Mouse (Mus musculus): ENCODE measurements around the gene Manba. TPM values are rescaled to one million over a fixed set of nuclear protein-coding genes. Genes with fewer than 3 reads are reported as not detected.
"Not testable (repeated sequence)": the region's sequence is repeated elsewhere in the genome, so short reads cannot be mapped to it uniquely, and the experiment has no call there.

Manba gene
- polyA plus RNA-seq, 2 experiments, result 4.2 to 6.5 TPM

- DNase-seq (ENCODE audit: low spot score), result no peak
- H3K4me3 ChIP-seq (replicated peaks; ENCODE audit: low read length), result peak overlapping the region; percentile 50
- no peak for TF ChIP-seq POLR2A (IDR thresholded peaks at IDR 0.05; ENCODE audit: borderline replicate concordance, extremely low read depth, insufficient read depth, insufficient read length)
- H3K27ac ChIP-seq (replicated peaks; ENCODE audit: low read depth, low read length), result no peak overlapping the region
- H3K9ac ChIP-seq (ENCODE audit: low read depth, low read length, severe bottlenecking), result peak overlapping the region; percentile 58
- no peaks in the 10 kb centered on the region for H3K36me3 ChIP-seq (ENCODE audit: control insufficient read depth, insufficient read depth, low read length)
- ATAC-seq (ENCODE audit: low FRiP score, low read depth), result no peak
- H3K4me2 ChIP-seq (replicated peaks; ENCODE audit: low read depth, low read length, severe bottlenecking), result peak overlapping the region; percentile 96
- H3K27me3 ChIP-seq (ENCODE audit: control insufficient read depth, insufficient read depth, low read length), result no peaks in the 10 kb centered on the region
- 15% methylated on average over 9 of the region's 9 CpGs for WGBS
- no peaks in the 10 kb centered on the region for H3K9me3 ChIP-seq (ENCODE audit: control insufficient read depth, low read length)
- no peaks in the 10 kb centered on the region for H3K4me1 ChIP-seq (ENCODE audit: control insufficient read depth, insufficient read depth, low read length)
Observed at GRCm38 (mm10) chr3:135485900-135486241, 460 bp downstream of the Manba start.

GRCm38 (mm10) chr3:135486351-135486750, 940 bp downstream of the Manba start:
- Histone ChIP-seq H3K27me3 (ENCODE audit: control insufficient read depth, insufficient read depth, low read length) (no peaks in the 10 kb centered on the region), H3K36me3 (ENCODE audit: control insufficient read depth, insufficient read depth, low read length) (no peaks in the 10 kb centered on the region), H3K4me3 (replicated peaks; ENCODE audit: low read length) (no peak overlapping the region; the same call in 1 of the 2 replicates), H3K4me2 (replicated peaks; ENCODE audit: low read depth, low read length, severe bottlenecking) (peak overlapping the region; percentile 96), H3K27ac (replicated peaks; ENCODE audit: low read depth, low read length) (no peak overlapping the region), H3K4me1 (ENCODE audit: control insufficient read depth, insufficient read depth, low read length) (no peaks in the 10 kb centered on the region), H3K9me3 (ENCODE audit: control insufficient read depth, low read length) (no peaks in the 10 kb centered on the region), H3K9ac (ENCODE audit: low read depth, low read length, severe bottlenecking) (no peak overlapping the region)
- no peak for DNase-seq (ENCODE audit: low spot score)
- no peak for TF ChIP-seq POLR2A (IDR thresholded peaks at IDR 0.05; ENCODE audit: borderline replicate concordance, extremely low read depth, insufficient read depth, insufficient read length)
- ATAC-seq (ENCODE audit: low FRiP score, low read depth), result no peak
- 75% methylated on average over 5 of the region's 5 CpGs for WGBS

DNA sequence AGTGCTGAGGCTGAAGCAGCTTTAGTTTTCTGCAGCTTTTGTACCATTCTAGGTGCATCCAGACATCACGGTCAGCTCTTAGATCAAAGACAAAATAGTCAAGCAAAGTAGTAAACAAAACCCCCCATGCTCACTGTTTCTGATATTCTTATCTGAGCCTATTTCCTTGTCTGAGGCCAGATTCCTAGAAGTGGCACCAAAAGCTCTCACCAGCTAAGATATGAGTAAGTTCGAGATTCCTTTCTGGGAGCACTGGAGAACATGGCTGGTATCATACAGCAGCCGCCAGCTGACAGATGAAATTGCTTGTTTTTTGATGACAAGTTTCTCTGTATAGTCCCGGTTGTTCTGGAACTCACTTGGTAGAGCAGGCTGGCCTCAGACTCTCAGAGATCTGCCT, 2.4 kb downstream of the Manba start:
- H3K4me3 ChIP-seq (replicated peaks; ENCODE audit: low read length), result no peak overlapping the region
- no peak overlapping the region for H3K27ac ChIP-seq (replicated peaks; ENCODE audit: low read depth, low read length)
- H3K4me2 ChIP-seq (replicated peaks; ENCODE audit: low read depth, low read length, severe bottlenecking), result no peak overlapping the region
- ATAC-seq (ENCODE audit: low FRiP score, low read depth) (no peak), DNase-seq (ENCODE audit: low spot score) (no peak)
- no peaks in the 10 kb centered on the region for H3K9me3 ChIP-seq (ENCODE audit: control insufficient read depth, low read length)
- H3K36me3 ChIP-seq (ENCODE audit: control insufficient read depth, insufficient read depth, low read length), result no peaks in the 10 kb centered on the region
- no peaks in the 10 kb centered on the region for H3K27me3 ChIP-seq (ENCODE audit: control insufficient read depth, insufficient read depth, low read length)
- no peak for TF ChIP-seq POLR2A (IDR thresholded peaks at IDR 0.05; ENCODE audit: borderline replicate concordance, extremely low read depth, insufficient read depth, insufficient read length)
- WGBS, result 88% methylated on average over 4 of the region's 4 CpGs
- no peaks in the 10 kb centered on the region for H3K4me1 ChIP-seq (ENCODE audit: control insufficient read depth, insufficient read depth, low read length)
- no peak overlapping the region for H3K9ac ChIP-seq (ENCODE audit: low read depth, low read length, severe bottlenecking)

- Histone ChIP-seq H3K9ac (ENCODE audit: low read depth, low read length, severe bottlenecking) (no peak overlapping the region), H3K27me3 (ENCODE audit: control insufficient read depth, insufficient read depth, low read length) (no peaks in the 10 kb centered on the region), H3K27ac (replicated peaks; ENCODE audit: low read depth, low read length) (no peak overlapping the region), H3K36me3 (ENCODE audit: control insufficient read depth, insufficient read depth, low read length) (no peaks in the 10 kb centered on the region), H3K4me2 (replicated peaks; ENCODE audit: low read depth, low read length, severe bottlenecking) (no peak overlapping the region), H3K9me3 (ENCODE audit: control insufficient read depth, low read length) (no peaks in the 10 kb centered on the region), H3K4me3 (replicated peaks; ENCODE audit: low read length) (no peak overlapping the region), H3K4me1 (ENCODE audit: control insufficient read depth, insufficient read depth, low read length) (no peaks in the 10 kb centered on the region)
- 89% methylated on average over 5 of the region's 5 CpGs for WGBS
- DNase-seq (ENCODE audit: low spot score) (no peak), ATAC-seq (ENCODE audit: low FRiP score, low read depth) (no peak)
- no peak for TF ChIP-seq POLR2A (IDR thresholded peaks at IDR 0.05; ENCODE audit: borderline replicate concordance, extremely low read depth, insufficient read depth, insufficient read length)
Observed at GRCm38 (mm10) chr3:135489865-135490520, 4.6 kb downstream of the Manba start.

- Histone ChIP-seq H3K9me3 (ENCODE audit: control insufficient read depth, low read length) (no peaks in the 10 kb centered on the region), H3K9ac (ENCODE audit: low read depth, low read length, severe bottlenecking) (no peak overlapping the region), H3K27me3 (ENCODE audit: control insufficient read depth, insufficient read depth, low read length) (no peaks in the 10 kb centered on the region), H3K36me3 (ENCODE audit: control insufficient read depth, insufficient read depth, low read length) (no peaks in the 10 kb centered on the region), H3K4me3 (replicated peaks; ENCODE audit: low read length) (no peak overlapping the region), H3K27ac (replicated peaks; ENCODE audit: low read depth, low read length) (no peak overlapping the region), H3K4me2 (replicated peaks; ENCODE audit: low read depth, low read length, severe bottlenecking) (no peak overlapping the region), H3K4me1 (ENCODE audit: control insufficient read depth, insufficient read depth, low read length) (no peaks in the 10 kb centered on the region)
- no peak for ATAC-seq (ENCODE audit: low FRiP score, low read depth)
- no peak for DNase-seq (ENCODE audit: low spot score)
- TF ChIP-seq POLR2A (IDR thresholded peaks at IDR 0.05; ENCODE audit: borderline replicate concordance, extremely low read depth, insufficient read depth, insufficient read length), result no peak
- 86% methylated on average over 6 of the region's 6 CpGs for WGBS
Observed at GRCm38 (mm10) chr3:135491102-135491501, 5.7 kb downstream of the Manba start.

DNA sequence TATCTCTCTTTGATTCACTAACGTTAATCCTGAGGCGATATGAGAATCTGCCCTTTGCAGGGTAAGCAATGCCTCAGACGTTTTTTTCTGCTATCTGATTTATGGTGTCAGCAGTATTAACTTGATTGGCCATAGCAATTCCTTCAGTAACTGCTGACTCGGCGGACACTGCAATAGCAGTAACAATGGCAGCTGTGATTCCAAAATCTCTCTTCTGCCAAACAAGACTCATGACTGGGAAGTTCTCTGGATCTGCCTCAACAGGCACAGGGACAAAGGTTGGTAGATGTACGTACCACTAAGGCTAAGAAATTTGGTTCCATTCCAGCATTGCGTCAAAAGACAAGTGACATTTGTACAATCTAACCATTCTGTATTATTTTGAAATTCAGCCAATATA, 7.9 kb downstream of the Manba start:
- H3K36me3 ChIP-seq (ENCODE audit: control insufficient read depth, insufficient read depth, low read length); H3K4me3 ChIP-seq (replicated peaks; ENCODE audit: low read length): not testable (repeated sequence)
- WGBS, result 77% methylated on average over 7 of the region's 7 CpGs

DNA sequence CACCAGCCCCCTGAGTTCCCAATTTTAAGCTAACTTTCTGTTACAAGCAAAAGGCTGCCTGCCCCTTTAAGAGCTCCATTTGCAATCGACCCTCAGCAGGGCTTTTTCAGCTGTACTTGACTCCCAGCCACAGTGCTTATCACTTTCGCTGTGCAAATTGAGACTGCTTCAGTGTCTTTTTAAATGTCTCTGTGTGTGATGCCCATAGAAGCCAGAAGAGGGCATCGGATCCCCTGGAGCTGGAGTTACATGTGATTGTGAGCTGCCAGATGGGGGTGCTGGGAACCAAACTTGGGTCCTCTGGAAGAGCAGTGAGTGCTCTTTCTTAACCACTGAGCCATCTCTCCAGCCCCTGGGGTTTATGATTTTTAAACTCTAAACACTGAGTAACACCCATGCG, 12.5 kb downstream of the Manba start:
- not testable (repeated sequence) for H3K9me3 ChIP-seq (ENCODE audit: control insufficient read depth, low read length); H3K4me2 ChIP-seq (replicated peaks; ENCODE audit: low read depth, low read length, severe bottlenecking); H3K4me3 ChIP-seq (replicated peaks; ENCODE audit: low read length); DNase-seq (ENCODE audit: low spot score); H3K27ac ChIP-seq (replicated peaks; ENCODE audit: low read depth, low read length); H3K4me1 ChIP-seq (ENCODE audit: control insufficient read depth, insufficient read depth, low read length); H3K27me3 ChIP-seq (ENCODE audit: control insufficient read depth, insufficient read depth, low read length); H3K36me3 ChIP-seq (ENCODE audit: control insufficient read depth, insufficient read depth, low read length); H3K9ac ChIP-seq (ENCODE audit: low read depth, low read length, severe bottlenecking); ATAC-seq (ENCODE audit: low FRiP score, low read depth)
- 85% methylated on average over 4 of the region's 4 CpGs for WGBS

More for the DNA sequence above, 7.9 kb downstream of the Manba start:
- H3K9me3 ChIP-seq (ENCODE audit: control insufficient read depth, low read length); H3K9ac ChIP-seq (ENCODE audit: low read depth, low read length, severe bottlenecking); H3K27me3 ChIP-seq (ENCODE audit: control insufficient read depth, insufficient read depth, low read length); DNase-seq (ENCODE audit: low spot score); H3K4me2 ChIP-seq (replicated peaks; ENCODE audit: low read depth, low read length, severe bottlenecking); H3K27ac ChIP-seq (replicated peaks; ENCODE audit: low read depth, low read length); ATAC-seq (ENCODE audit: low FRiP score, low read depth); H3K4me1 ChIP-seq (ENCODE audit: control insufficient read depth, insufficient read depth, low read length): not testable (repeated sequence)
